Comparison of ENCODE assay signal across 20 mouse cellular contexts in the genomic region with DNA sequence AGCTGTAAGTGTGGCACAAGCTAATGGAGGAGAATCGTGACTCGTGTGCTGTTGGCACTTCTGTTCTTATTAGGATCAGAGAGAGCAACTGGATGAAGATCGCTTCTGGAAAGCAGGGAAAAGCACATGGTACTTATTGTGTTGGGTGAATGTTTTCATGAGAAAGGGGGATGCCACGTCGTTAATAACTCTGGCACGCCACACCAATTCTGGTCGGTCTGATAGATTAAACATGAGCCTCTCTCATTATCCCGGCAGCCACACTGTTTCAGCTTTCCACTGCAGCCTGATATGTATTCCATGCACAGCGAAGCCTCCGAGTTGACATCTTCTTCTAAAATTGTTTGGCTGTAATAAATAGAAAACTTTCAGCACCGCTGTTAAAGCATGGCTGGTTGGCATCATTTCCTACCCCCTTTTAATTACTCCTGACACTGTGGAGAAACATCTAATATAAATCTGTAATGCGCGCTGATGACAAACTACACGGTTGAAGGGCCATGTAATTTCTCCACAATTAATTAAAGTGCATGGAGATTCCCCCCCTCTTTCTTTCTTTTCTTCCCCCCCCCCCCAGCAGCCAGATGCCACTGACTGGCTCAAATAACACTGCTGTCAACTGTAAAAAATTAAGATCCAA.
DNase-seq lines count a peak whose midpoint lies in the region; ATAC-seq and TF ChIP-seq lines count a peak whose summit lies in the region.
"Had no signal": no experiment of that assay in that cellular context is flagged by ENCODE, and none has a peak within 500 bp of the region (broad histone marks: within the 10 kb centered on the region; RNA-seq: fewer than 3 reads in every experiment).

No protein-coding gene starts in this region.

- peak overlapping the region; percentile 29 for H3K4me2 ChIP-seq in forebrain, embryonic 14.5 days (ENCODE audit: low read length)
- H3K4me2 ChIP-seq in hindbrain, embryonic 15.5 days: peak overlapping the region; percentile 1; the same call in 1 of the 2 replicates
- no peak overlapping the region for H3K4me2 ChIP-seq in midbrain, postnatal 0 days (ENCODE audit: low read depth, low read length, poor library complexity, severe bottlenecking)
- no peak overlapping the region for H3K4me2 ChIP-seq in heart, embryonic 12.5 days
- H3K4me2 ChIP-seq: heart, embryonic 13.5 days; limb, embryonic 15.5 days had no signal

- no peak for TF ChIP-seq CTCF in midbrain, postnatal 0 days (IDR thresholded peaks at IDR 0.05)

- 12% methylated on average over 14 of the region's 14 CpGs for WGBS in forebrain, embryonic 14.5 days
- 20% methylated on average over 14 of the region's 14 CpGs for WGBS in hindbrain, embryonic 15.5 days
- 32% methylated on average over 14 of the region's 14 CpGs for WGBS in midbrain, postnatal 0 days
- 81% methylated on average over 14 of the region's 14 CpGs for WGBS in heart, embryonic 12.5 days

- H3K36me3 ChIP-seq in forebrain, embryonic 14.5 days (ENCODE audit: control insufficient read depth, insufficient read depth, low read length): no peaks in the 10 kb centered on the region
- H3K36me3 ChIP-seq in hindbrain, embryonic 15.5 days: no peaks in the 10 kb centered on the region
- no peaks in the 10 kb centered on the region for H3K36me3 ChIP-seq in midbrain, postnatal 0 days (ENCODE audit: insufficient read depth, low read length)
- no peaks in the 10 kb centered on the region for H3K36me3 ChIP-seq in heart, embryonic 12.5 days
- H3K36me3 ChIP-seq: heart, embryonic 13.5 days; limb, embryonic 15.5 days had no signal

- H3K9me3 ChIP-seq in forebrain, embryonic 14.5 days (replicated peaks; ENCODE audit: control insufficient read depth, low read length): no peaks in the 10 kb centered on the region
- H3K9me3 ChIP-seq in hindbrain, embryonic 15.5 days: no peaks in the 10 kb centered on the region
- no peaks in the 10 kb centered on the region for H3K9me3 ChIP-seq in midbrain, postnatal 0 days (ENCODE audit: low read length)
- H3K9me3 ChIP-seq in heart, embryonic 12.5 days (replicated peaks): no peaks in the 10 kb centered on the region
- H3K9me3 ChIP-seq: heart, embryonic 13.5 days; limb, embryonic 15.5 days had no signal

- ATAC-seq in forebrain, embryonic 14.5 days: peak; percentile 56; the same call in 1 of the 2 replicates
- peak; percentile 39; the same call in 1 of the 2 replicates for ATAC-seq in hindbrain, embryonic 15.5 days (ENCODE audit: low FRiP score, low read depth)
- 0 out of 2 replicates have a peak, but pooled peaks have one; percentile 44 for ATAC-seq in midbrain, postnatal 0 days (ENCODE audit: low FRiP score)
- no peak for ATAC-seq in heart, embryonic 12.5 days (ENCODE audit: insufficient number of reproducible peaks, low FRiP score)
- ATAC-seq in frontal cortex, adult (ENCODE audit: low TSS enrichment): no peak
- ATAC-seq: activated CD4-positive, CD25-positive, alpha-beta regulatory T cell, adult 4 months; liver, postnatal 0 days had no signal

- peaks cover 8% of the 10 kb centered on the region; the same call in 1 of the 2 replicates for H3K27me3 ChIP-seq in forebrain, embryonic 14.5 days (replicated peaks; ENCODE audit: control insufficient read depth, insufficient read depth, low read length)
- peaks cover 18% of the 10 kb centered on the region; the same call in 1 of the 2 replicates for H3K27me3 ChIP-seq in hindbrain, embryonic 15.5 days
- no peaks in the 10 kb centered on the region; the same call in 1 of the 2 replicates for H3K27me3 ChIP-seq in midbrain, postnatal 0 days (ENCODE audit: insufficient read depth, low read length)
- H3K27me3 ChIP-seq in heart, embryonic 12.5 days (replicated peaks): no peaks in the 10 kb centered on the region
- H3K27me3 ChIP-seq: heart, embryonic 13.5 days had no signal

- intact Hi-C loops in left cerebral cortex, postnatal 4 days (cut with DNase I): no loop called here
- intact Hi-C loops in left cerebral cortex, postnatal 14 days (cut with DNase I): no loop called here

- H3K9ac ChIP-seq in forebrain, embryonic 14.5 days (ENCODE audit: low read length): no peak overlapping the region
- H3K9ac ChIP-seq in hindbrain, embryonic 15.5 days: no peak overlapping the region
- no peak overlapping the region for H3K9ac ChIP-seq in midbrain, postnatal 0 days (replicated peaks; ENCODE audit: low read length, poor library complexity, severe bottlenecking)
- no peak overlapping the region for H3K9ac ChIP-seq in heart, embryonic 12.5 days
- H3K9ac ChIP-seq: heart, embryonic 13.5 days; limb, embryonic 15.5 days; liver, postnatal 0 days had no signal

- no peak overlapping the region for H3K4me3 ChIP-seq in forebrain, embryonic 14.5 days (ENCODE audit: low read depth, low read length)
- H3K4me3 ChIP-seq in hindbrain, embryonic 15.5 days: no peak overlapping the region
- no peak overlapping the region for H3K4me3 ChIP-seq in midbrain, postnatal 0 days (ENCODE audit: low read depth, low read length)
- no peak overlapping the region for H3K4me3 ChIP-seq in heart, embryonic 12.5 days
- H3K4me3 ChIP-seq: heart, embryonic 13.5 days; limb, embryonic 15.5 days had no signal

- no peak overlapping the region for H3K27ac ChIP-seq in forebrain, embryonic 14.5 days (ENCODE audit: low read depth, low read length)
- H3K27ac ChIP-seq in hindbrain, embryonic 15.5 days (replicated peaks): 0 out of 2 replicates have a peak overlapping the region, but pooled peaks have one; percentile 2
- 0 out of 2 replicates have a peak overlapping the region, but pooled peaks have one; percentile 26 for H3K27ac ChIP-seq in midbrain, postnatal 0 days (ENCODE audit: low read depth, low read length)
- H3K27ac ChIP-seq in heart, embryonic 12.5 days (ENCODE audit: poor library complexity, severe bottlenecking): no peak overlapping the region
- H3K27ac ChIP-seq: heart, embryonic 13.5 days; limb, embryonic 15.5 days; macrophage had no signal

- peaks cover 32% of the 10 kb centered on the region for H3K4me1 ChIP-seq in forebrain, embryonic 14.5 days (ENCODE audit: control insufficient read depth, insufficient read depth, low read length)
- peaks cover 33% of the 10 kb centered on the region for H3K4me1 ChIP-seq in hindbrain, embryonic 15.5 days (replicated peaks)
- H3K4me1 ChIP-seq in midbrain, postnatal 0 days (ENCODE audit: insufficient read depth, low read length): peaks cover 12% of the 10 kb centered on the region; the same call in 1 of the 2 replicates
- H3K4me1 ChIP-seq in heart, embryonic 12.5 days (replicated peaks): peaks cover 29% of the 10 kb centered on the region

- peak; percentile 17 for DNase-seq in left cerebral cortex, postnatal 4 days
- no peak for DNase-seq in left cerebral cortex, postnatal 14 days (ENCODE audit: low spot score in 2 of 2)
- peak; percentile 62 for DNase-seq in forebrain, embryonic 14.5 days (ENCODE audit: low spot score)
- peak; percentile 54 for DNase-seq in midbrain, postnatal 0 days (ENCODE audit: low spot score)
- no peak for DNase-seq in cerebellum, postnatal 25 days
- DNase-seq: adrenal gland, postnatal 25 days; cerebellum, postnatal 36 days; gastrocnemius, postnatal 36 days; kidney, adult 2 months; kidney, postnatal 4 days; liver, postnatal 0 days; right cerebral cortex, postnatal 14 days; thymus, postnatal 25 days had no signal

Comparison
In these comparisons a context has a peak if more than half of its experiments do, and no peak if none do; other contexts are left out.
1. DNase-seq: peak in left cerebral cortex, postnatal 4 days (single experiment), forebrain, embryonic 14.5 days (single experiment) and midbrain, postnatal 0 days (single experiment); none in left cerebral cortex, postnatal 14 days (0 of 2) and cerebellum, postnatal 25 days (0 of 2).
2. ATAC-seq: peak in forebrain, embryonic 14.5 days (single experiment), hindbrain, embryonic 15.5 days (single experiment) and midbrain, postnatal 0 days (single experiment); none in heart, embryonic 12.5 days (single experiment) and frontal cortex, adult (single experiment).
3. H3K27ac ChIP-seq: peak in hindbrain, embryonic 15.5 days (single experiment) and midbrain, postnatal 0 days (single experiment); none in forebrain, embryonic 14.5 days (single experiment) and heart, embryonic 12.5 days (single experiment).
4. H3K4me2 ChIP-seq: peak in forebrain, embryonic 14.5 days (single experiment) and hindbrain, embryonic 15.5 days (single experiment); none in midbrain, postnatal 0 days (single experiment) and heart, embryonic 12.5 days (single experiment).